Mouse (Mus musculus): ENCODE data around the gene Cblb.

Cblb gene

DNA sequence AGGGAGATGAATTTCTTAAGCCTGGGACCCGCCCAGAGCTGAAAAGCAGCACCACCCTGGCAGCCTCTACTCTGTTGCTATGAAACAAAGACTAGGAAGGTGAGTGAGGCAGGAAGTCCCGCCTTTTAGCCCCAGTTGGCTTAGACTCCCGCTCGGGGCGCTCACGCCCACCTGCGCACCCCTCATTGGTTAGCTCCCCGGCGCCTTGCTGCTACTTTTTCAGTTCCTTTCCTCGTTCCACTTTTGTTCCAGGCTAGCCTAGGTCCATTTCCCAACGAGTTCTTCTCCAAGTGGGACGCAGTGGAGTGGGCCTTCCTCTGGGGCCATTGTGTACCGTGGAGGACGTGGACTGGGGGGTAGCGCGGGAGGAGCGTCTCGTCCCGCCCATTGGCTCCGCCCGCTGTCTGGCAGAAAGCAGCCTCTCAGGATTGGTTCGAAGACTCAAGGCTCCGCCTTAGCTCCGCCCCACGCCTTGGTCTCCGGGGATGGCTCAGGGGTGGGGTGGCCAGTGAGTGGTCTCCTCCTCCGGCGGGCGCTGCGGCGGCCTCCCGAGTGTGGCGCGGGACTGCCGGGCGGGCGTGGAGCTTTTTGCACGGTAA, at the start of gene Cblb:
TSS of gene Cblb (plus strand) at position 135 of the 599 bp plus-strand sequence.
- DNase-seq, result peak; percentile 97 to 98

DNA sequence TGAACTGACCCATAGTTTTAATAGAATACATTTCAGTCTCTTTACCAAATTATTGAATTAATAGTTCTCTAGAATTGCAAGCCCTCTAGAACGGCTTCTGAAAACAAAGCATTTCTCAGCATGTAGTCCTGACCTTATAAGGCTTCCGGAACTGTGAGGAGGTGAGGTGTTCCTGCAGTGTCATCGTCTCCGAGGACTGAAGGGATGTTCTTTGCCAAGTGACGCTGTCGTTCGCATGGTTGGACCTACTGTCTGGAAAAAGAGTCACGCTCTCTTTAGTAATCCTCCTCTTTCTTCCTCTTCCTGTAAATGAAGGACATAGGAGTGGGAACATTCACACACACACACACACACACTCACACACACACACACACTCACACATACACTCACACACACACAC, 45.6 kb upstream of the Cblb start:
- DNase-seq, result no peak

DNA sequence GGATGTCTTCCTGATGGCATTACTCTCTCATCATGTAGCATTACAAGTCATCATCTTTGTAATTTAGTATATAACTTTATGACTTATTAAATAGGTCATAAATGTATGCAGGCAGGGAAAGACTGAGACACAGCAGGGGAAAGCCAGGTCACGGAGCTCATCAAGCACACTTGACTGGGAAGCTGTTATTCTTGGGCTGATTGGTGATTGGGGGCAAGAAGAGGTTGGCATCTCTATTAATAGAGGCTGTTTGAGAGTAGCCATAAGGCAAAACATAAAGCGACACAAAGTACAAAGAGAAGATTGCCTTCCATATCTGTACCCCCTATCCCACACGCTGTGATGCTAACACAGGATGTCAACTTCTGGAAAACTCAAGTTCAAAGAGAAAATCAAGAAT, 44.8 kb upstream of the Cblb start:
- no peak for DNase-seq

DNA sequence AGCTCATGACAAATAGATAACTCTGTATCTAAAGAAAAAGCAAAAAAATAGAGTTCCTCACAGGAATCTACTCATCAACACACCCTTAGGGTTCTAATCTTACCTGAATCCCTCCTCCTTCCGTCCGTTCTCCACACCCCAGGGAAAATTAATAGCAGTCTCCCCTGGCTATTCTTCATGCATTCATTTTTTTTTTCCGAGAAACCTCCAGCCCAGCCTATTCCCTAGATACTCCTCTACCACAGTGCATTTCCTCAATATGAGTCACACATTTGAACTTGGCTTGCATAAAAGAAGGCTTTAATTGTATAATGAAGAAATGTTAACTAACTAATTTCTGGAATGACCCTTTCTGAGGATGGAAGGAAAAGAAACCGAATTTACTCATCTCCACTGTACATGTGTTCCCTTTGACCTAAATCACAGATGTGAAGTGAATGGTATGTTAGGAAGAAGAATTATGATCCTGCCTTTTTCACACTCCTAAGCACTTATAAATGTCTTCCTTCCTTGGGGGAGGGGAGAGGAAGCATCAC, 43.9 kb upstream of the Cblb start:
- no peak for DNase-seq

DNA sequence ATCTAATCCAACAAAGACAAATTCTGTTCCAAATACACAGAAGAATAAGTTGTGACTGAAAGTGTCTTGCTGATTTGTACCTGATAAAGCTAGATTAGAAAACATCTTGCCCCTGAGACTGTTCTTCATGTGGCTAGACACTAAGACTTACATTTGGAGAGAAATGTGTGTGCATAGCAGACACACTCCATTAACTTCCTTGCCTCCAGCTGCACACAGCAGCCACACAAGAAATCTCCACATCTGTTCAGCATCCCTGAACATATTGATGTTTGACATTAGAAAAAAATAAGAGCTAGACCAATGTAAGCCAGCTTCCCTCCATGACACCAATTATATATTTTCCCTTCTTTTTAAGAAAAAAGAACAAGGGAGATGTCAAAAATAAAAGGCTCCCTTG, 43.0 kb upstream of the Cblb start:
- DNase-seq, result no peak

DNA sequence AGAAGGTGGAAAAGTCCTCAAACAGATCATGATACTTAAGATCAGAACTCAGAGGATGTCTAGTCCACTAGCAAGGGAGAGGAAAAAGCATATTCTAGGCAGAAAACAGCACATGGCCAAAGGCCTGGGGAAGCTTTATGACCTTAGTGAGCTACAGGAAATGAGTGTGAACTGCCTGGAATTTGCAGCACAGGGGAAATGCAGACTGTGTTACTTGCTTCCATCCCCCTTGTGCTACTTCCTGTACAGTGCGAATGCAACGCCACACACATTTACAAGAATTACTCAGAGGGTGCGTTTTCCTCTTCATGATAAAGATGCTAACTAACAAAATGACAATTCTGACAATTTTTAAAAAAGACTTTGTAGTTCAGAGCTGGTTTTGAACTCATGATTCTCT, 41.8 kb upstream of the Cblb start:
- DNase-seq, result no peak

DNA sequence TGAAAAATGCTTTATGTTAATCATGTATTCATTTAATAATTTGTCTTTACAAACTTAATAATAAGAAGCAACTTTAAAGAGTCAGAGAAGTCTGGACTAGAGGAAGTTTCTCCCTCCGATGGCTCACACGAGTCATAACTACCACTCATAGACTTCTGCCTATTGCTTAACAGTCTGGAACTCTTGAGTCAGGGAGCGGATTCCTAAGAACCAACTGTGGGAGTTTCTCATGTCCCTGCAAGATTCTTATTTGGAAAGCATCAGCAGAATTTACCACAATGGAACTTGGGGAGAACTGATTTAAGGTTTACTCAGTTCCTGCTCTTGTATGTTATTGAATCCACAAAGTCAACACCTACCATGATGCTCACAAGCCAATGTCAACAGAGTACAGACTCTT, 31.0 kb upstream of the Cblb start:
- no peak for DNase-seq

DNA sequence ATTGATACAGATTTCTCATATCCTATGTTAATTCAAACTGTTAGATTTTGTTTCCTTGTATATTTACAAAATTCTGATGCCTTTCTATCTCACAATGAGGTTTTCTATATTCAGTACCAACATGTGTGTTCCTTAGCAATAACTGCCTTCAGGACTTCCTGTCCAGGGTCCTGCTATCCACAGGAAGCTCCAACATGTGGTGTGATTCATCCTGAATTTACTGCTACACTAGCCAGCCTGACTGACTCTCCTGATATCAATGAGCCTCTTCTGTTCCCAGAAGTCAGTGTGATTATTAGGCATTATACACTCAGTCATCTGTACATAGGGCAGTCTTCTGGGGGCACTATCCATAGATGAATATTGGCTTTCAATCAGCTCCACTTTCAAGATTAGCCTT, 30.2 kb upstream of the Cblb start:
- DNase-seq, result no peak

DNA sequence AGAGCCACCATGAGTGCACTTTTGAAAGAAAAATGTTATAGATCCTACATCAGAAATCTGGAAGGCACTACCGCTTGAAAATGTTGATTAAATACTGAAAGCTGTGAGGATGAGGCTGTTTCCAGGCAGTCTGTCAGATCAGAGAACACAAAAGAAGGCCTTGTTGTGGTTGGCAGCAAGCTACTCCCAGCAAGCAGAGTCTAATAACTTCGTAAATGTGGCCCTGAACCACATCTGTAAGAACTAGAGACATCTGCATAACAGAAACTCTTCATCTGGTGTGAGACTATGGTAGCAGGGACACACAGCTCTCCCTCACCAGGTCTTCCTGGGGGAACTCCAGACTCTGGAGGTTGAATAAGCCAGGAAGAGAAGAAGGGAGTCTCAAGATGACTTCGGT, 24.0 kb upstream of the Cblb start:
- peak in 1 of 2 experiments; percentile 10 for DNase-seq

DNA sequence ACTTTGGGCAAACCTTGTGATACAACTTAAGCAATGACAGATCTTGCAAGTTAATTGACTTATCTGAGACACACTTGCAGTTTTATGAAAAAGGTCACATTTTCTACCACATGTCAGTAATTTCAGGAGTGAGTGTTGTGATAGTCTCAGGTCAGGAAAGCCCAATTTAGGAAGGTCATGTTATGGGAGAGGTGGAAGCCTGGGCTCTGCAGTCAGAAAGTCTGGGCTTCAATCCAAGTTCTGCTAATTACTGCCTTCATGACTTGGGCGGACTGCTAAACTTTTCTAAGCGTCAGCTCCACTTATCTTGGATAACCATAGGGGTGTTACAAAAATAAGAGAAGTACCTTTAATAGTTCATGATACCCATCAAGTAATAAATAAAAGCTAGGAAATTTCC, 22.6 kb upstream of the Cblb start:
- DNase-seq, result no peak

DNA sequence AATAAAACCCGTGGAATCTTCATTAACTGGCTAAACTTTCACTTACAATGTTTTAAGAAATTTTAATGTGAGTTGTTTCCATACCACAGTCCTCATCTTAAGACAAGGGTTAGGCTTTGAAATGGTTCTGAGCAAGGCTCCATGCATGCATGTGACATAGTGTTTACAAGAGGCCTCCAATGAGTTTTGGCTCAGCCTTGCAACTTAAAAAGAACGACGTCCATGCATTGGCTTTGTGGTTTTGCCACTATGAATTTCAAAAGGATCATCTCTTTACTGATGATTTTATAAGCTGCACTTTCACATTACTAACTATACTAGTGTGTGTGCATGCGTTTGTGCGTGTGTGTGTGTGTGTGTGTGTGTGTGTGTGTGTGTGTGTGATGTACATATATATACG, 21.6 kb upstream of the Cblb start:
- no peak for DNase-seq

DNA sequence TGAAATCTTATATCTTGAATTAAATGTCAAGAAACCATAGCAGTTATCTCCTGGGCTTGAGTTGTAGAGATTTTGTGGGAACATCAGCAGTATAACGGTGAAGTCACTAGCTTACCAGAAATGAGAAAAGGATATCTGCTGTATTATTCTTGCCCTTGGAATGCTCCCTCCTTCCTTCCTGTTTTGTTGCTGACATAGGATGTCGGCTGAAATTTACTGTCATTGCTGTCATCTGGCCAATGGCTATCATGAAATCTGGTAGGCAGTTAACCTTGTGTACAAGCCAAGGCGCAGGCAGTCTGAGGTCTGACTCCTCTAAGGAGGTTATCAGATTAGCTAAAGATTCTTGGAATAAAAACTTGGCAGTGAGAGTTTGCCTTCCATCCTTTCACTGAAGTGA, 18.0 kb upstream of the Cblb start:
- DNase-seq, result no peak

DNA sequence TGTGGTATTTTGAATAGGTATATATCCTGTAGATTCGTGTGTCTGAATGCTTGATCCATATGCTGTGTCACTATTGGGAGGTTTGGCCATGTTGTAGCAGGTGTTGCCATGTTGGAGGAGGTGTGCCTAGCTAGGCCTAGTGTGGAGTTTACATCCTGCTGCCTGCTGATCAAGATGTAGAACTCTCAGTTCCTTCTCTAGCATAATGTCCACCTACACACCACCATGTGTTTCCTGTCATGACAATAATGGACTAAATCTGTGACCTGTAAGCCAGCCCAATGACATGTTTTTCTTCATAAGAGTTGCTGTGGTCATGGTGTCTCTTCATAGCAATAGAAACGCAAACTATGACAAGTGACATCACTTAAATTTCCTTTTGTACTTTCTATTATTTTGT, 17.2 kb upstream of the Cblb start:
- no peak for DNase-seq

DNA sequence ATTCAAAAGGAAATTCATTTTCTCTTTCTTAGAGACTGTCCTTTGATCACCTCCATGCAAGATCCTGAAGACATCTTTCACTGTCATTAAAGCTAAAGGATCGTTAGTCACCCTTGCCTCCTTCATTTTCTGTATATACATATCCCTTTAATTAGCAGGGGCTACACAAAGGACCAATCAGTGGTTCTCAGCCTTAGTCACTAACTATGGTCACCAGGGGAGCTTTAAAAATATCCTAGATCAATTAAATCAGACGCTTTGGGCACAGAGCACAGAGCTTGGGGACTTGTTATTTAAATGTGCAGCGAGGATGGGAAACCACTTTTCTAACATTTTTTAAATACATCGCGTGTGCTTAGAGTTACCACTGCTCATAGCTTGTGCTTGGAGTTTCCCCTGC, 7.6 kb upstream of the Cblb start:
- no peak for DNase-seq

DNA sequence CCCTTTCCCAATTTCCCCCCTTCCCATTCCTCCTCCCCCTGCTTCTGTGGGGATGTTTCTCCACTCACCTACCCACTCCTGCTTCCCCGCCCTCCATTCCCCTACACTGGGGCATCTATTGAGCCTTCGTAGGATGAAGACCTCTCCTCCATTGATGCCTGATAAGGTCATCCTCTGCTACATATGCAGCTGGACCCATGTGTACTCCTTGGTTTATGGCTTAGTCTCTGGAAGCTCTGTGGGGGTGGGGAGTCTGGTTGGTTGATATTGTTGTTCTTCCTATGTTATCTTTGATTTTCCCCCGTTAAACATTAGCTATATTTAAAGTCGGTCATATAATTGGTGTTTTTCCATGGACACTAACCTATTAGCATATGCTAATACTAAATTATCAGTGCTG, 3.7 kb upstream of the Cblb start:
- DNase-seq, result no peak

DNA sequence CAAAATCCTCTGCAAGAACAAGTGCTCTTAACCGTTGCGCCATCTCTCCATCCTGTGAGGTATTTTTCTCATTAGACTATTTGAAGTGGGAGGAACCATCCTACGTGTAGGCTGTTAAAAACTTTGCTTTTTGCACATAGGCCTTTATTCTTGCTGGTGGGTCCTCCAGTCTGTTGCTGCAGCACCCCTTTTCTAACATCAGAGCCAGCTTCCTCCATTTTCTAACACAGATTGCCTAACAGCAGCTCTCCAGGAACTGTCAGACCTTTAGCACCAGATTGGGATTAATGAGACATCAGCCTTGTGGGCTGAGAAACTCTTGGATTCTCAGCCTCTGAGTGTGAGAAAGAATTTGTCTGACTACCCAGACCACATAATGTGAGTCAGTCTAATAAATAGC, 2.0 kb upstream of the Cblb start:
- no peak for DNase-seq

DNA sequence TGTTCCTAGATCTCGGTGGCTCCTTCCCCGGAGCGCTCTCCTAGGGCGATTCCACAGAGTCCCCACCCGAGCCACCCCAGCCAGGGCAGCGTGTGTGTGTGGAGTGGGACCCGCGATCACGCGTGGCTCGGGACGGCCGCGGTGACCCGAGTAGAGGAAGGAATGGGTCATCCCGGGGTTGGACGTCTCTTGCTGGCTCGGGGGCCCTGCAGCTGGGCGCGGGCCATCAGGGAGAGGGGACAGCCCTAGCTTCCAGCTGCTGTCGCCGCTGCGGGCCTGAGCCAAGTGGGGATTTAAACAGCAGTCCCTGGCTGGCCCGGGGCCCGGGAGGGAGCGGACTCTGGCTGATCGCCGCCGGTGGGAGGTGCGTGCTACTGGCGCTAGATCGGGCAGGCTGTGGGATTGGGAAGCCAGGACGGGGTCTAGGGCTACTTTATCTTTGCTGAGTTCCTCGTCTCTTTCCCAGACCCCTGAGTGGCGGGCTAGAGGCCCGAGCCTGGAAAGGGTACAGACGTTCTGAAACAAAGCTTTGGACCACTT, 757 bp downstream of the Cblb start:
- DNase-seq, result peak; percentile 69 to 71

DNA sequence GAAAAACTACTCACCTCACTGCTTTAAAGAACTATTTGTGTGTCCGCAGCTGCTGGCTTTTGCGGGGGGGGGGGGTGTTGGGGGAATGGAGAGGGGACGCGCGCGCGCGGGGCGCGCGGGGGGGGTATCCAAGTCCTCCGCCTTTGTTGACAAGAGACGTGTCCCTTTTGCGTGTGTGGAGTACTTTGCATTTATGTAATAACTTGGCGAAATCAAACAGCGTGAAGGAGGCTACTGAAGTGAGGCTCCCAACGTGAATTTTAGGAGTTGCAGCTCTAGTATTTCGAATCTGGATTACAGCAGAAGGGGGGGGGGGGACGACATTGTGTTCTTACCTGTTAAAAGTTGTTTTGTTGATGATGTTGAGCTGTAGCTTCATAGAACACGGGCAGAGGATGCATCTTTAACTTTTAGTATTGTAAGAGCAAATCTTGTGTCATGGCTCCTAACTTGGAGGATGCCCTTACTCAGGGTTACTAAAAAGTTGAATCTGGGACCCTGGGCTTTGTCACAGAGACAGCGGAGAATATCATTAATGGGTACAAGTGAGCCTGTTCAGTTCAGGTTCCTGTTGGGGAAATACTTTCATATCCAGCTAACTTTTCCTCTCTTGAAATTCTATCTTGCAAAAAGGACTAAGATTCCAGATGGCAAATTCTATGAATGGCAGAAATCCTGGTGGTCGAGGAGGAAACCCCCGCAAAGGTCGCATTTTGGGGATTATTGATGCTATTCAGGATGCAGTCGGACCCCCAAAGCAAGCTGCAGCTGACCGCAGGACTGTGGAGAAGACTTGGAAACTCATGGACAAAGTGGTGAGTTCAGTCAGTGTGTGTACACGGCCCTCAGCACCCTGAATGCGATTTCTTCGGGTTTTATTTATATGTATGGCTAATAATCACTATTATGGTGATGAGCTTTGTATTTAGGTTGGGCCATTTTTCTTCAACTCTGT, 1.6 kb downstream of the Cblb start:
- no peak for DNase-seq

DNA sequence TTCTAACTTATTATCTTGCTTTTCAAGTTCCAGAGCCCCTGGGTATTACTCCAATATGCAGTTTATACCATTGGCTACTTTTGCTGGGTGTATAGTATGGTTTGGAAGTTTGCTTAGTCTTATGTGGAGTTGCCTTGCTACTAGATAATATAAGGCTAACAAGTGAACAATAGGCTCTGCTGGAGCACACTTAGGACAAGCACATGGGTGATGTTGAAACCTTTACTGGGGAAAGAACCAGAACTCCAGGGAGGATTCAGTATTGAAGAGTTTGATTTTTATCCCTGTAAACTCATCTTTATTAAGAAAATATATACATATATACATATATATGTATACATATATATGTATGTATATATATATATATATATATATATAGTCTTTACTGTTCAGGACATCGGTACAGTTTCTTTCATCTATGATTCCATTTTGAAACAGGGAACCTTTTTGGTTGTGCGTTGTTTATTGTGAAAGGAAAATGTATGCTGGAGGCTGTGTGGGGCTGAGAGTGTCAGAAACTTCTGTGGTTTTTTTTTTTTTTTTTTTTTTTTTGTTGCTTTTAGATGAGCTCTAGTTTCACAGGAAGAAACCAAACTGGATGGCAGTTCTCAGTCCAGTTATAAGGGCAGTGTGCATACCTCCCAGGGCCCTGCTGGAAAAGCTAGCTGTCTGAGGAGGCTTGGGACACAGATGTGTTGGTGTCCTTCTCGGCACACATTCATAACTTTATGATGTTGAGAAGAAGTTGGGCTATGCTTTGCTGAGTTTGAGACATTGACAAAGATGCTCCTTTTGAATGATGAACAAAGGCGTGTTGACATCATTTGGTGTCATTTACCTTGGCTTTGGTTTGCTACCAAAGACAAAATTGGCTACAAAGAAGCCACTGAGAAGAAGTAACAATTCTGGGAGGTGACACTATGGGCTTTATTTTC, 2.6 kb downstream of the Cblb start:
- no peak for DNase-seq

DNA sequence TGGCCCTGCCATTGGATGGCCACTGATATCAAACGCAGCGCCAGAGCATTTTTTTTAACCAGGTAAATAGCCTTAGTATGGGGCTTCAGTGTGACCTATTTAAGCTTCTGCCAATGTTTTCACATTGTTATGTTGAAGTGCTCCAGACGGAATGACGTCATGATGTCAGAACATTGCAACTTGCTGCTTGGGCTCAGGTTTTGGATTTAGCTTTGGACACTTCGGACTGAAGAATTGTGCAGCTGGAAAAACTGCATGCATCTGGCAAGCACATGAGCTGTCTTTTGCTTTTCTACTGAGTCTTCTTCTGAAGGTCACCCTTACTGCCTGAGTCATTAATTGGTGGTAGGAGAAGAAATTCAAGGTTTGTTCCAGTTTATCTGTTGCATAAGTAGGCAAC, 3.3 kb downstream of the Cblb start:
- DNase-seq, result no peak

DNA sequence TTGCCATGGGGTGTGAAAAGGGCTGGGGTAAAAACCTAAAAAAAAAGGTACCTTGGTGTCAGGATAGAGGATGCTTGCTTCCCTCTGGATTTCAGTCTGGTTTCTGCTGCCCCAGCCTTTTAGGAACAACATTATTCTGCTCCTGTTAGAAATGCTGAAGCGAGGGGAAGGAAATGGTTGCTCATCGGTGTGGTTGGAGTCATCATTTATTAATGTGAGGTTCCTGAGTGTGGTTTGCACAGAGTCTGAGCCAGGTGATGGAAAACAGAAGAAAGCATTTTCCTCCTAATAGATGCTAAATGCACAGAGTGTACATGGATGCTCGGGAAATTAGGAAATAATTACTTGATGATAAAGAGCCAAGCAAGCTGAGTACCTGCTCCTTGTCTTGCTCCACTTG, 5.3 kb downstream of the Cblb start:
- DNase-seq, result no peak

DNA sequence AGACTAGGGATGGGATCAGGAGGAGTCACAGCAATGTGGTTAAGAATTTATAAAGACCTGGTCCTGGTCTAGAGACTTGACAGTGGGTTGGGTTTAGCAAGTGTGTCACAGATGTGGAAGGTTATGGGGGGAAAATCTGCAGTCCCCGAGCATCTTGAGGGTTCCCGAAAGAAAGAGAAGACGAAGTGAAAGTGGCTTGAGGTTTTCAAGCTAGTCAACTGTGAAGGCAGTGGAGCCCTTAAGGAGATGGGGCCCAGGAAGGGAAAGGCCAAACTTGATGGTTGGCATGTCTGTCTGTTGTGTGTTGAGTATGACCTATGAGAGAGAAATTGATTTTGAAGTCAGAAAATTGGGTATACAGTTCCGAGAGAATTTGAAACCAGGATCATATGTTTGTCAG, 7.3 kb downstream of the Cblb start:
- no peak for DNase-seq

DNA sequence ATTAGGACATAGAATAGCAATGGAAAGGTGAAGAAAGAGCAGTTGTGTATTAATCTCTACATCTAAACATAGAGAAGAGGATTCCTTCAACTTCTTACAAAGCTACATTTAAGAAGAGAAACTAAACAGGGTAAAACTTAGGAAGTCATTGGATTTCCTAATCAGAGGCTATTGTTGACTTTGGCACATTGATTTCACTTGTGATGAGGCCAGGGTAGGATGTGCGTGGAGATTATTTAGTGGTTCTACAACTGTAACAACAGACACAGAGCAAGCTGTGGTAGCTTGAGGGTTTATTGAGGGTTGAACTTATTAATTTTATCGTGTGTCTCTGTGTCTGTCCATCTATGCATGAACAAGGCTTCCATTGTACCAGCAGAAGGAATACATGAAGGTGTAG, 7.8 kb downstream of the Cblb start:
- no peak for DNase-seq

All from thymus, postnatal 36 days (tissue).